Mouse (Mus musculus): ENCODE measurements around the gene Zfp664. TPM values are rescaled to one million over a fixed set of nuclear protein-coding genes. Genes with fewer than 3 reads are reported as not detected.
A peak's percentile ranks its signal among the peaks of the same experiment; 100 is the strongest.

Gene Zfp664
- polyA plus RNA-seq, 1 experiment = 63.2 TPM

GRCm38 (mm10) chr5:124888661-124889060, 26.2 kb downstream of the Zfp664 start:
- TF ChIP-seq CTCF (IDR thresholded peaks at IDR 0.05; ENCODE audit: extremely low read depth, insufficient read depth, low read length) (no peak), POLR2A (IDR thresholded peaks at IDR 0.05; ENCODE audit: extremely low read depth, insufficient read depth, low read length) (no peak)
- Histone ChIP-seq H3K4me1 (ENCODE audit: control insufficient read depth, insufficient read depth, low read length) (peaks cover 4% of the 10 kb centered on the region; the same call in 1 of the 2 replicates), H3K4me3 (ENCODE audit: insufficient read depth, low read length) (no peak overlapping the region), H3K27ac (ENCODE audit: insufficient read depth, low read length) (no peak overlapping the region)

DNA sequence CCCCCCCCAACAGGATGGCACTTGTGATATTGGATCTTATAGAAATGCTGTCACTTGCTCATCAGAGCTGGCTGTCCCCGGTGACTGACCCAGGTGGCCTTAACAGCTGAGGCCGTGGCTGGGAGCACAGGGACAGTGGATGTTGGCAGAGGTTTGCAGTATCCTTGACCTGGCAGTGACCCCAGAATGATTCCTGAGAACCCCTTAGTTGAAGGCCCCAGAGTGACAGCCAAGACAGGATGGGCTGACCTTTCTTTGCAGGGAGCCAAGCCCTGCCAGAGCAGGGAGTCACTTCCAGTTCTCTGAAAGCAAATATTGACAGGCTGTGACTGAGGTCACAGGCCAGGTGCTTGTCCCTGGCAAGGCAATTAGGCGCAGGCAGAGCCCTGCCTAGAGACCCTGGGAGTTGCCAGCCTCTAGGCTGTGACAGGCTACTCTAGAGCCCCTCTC, 29.5 kb downstream of the Zfp664 start:
- Histone ChIP-seq H3K4me3 (ENCODE audit: insufficient read depth, low read length) (no peak overlapping the region), H3K27ac (ENCODE audit: insufficient read depth, low read length) (no peak overlapping the region), H3K4me1 (ENCODE audit: control insufficient read depth, insufficient read depth, low read length) (no peaks in the 10 kb centered on the region)
- no peak for TF ChIP-seq CTCF (IDR thresholded peaks at IDR 0.05; ENCODE audit: extremely low read depth, insufficient read depth, low read length)
- no peak for TF ChIP-seq POLR2A (IDR thresholded peaks at IDR 0.05; ENCODE audit: extremely low read depth, insufficient read depth, low read length)

GRCm38 (mm10) chr5:124896135-124896534, 33.6 kb downstream of the Zfp664 start:
- Histone ChIP-seq H3K4me1 (ENCODE audit: control insufficient read depth, insufficient read depth, low read length) (peaks cover 1% of the 10 kb centered on the region), H3K27ac (ENCODE audit: insufficient read depth, low read length) (no peak overlapping the region), H3K4me3 (ENCODE audit: insufficient read depth, low read length) (no peak overlapping the region)
- TF ChIP-seq POLR2A (IDR thresholded peaks at IDR 0.05; ENCODE audit: extremely low read depth, insufficient read depth, low read length) = no peak
- no peak for TF ChIP-seq CTCF (IDR thresholded peaks at IDR 0.05; ENCODE audit: extremely low read depth, insufficient read depth, low read length)

GRCm38 (mm10) chr5:124899945-124900631, 37.6 kb downstream of the Zfp664 start:
- Histone ChIP-seq H3K4me1 (ENCODE audit: control insufficient read depth, insufficient read depth, low read length) (peaks cover 3% of the 10 kb centered on the region), H3K27ac (ENCODE audit: insufficient read depth, low read length) (peak overlapping the region; percentile 39; the same call in 1 of the 2 replicates), H3K4me3 (ENCODE audit: insufficient read depth, low read length) (no peak overlapping the region)
- no peak for TF ChIP-seq POLR2A (IDR thresholded peaks at IDR 0.05; ENCODE audit: extremely low read depth, insufficient read depth, low read length)
- TF ChIP-seq CTCF (IDR thresholded peaks at IDR 0.05; ENCODE audit: extremely low read depth, insufficient read depth, low read length) = peak; percentile 97

DNA sequence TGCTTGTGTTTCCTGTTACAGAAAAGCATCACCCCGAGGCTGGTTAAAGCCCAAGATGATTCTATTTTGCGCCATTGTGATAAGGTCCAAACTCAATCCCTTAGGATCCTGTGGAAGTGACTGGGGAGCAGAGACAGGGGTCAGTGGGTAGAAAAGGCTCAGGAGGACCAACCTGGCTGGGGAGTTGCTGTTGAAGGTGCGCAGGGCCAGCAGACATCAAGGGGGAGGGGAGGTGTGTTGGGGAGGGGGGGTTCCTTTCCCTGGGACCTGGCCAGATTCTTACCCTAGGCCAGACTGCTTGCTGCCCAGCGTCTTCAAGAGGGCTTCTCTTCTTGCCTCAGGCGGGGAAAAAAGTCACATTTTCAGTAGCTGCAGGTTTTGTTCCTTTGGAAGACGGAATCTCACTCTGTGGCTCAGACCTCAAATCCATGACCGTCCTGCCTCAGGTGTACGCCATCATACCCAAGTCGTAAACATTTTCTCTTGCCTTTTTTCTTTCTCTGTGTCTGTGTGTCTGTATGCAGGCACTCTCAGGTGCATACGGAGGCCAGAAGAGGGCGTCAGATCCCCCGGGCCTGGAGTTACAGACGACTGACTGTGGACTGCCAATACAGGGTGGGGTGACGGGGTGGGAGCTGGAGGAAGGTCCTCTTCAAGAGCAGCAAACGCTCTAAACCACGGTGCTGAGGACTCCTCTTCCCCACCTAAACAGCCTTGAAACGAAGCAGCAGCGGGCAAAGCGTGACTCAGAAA, 38.4 kb downstream of the Zfp664 start:
- Histone ChIP-seq H3K4me1 (ENCODE audit: control insufficient read depth, insufficient read depth, low read length) (peaks cover 3% of the 10 kb centered on the region), H3K4me3 (ENCODE audit: insufficient read depth, low read length) (no peak overlapping the region), H3K27ac (ENCODE audit: insufficient read depth, low read length) (no peak overlapping the region)
- TF ChIP-seq CTCF (IDR thresholded peaks at IDR 0.05; ENCODE audit: extremely low read depth, insufficient read depth, low read length) (no peak), POLR2A (IDR thresholded peaks at IDR 0.05; ENCODE audit: extremely low read depth, insufficient read depth, low read length) (no peak)

DNA sequence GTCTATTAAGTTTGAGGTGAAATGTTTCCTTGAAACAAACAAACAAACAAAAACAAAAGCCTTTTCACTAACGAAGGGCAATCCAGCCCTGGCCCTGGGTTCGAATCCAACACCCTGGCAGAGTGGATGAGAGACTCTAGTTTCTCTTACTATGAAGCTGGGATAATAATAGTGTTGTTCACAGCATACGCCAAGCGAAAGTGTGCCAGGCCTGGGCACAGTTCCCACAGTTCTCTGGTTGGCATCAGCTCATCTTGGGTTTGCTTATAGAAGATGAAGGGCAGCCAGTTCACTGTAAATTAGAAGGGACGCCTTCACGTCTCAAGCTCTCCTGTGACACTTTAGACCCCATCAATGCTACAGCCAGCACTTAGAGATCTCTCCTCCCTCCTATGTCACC, 39.2 kb downstream of the Zfp664 start:
- Histone ChIP-seq H3K27ac (ENCODE audit: insufficient read depth, low read length) (no peak overlapping the region), H3K4me1 (ENCODE audit: control insufficient read depth, insufficient read depth, low read length) (peaks cover 3% of the 10 kb centered on the region), H3K4me3 (ENCODE audit: insufficient read depth, low read length) (no peak overlapping the region)
- no peak for TF ChIP-seq POLR2A (IDR thresholded peaks at IDR 0.05; ENCODE audit: extremely low read depth, insufficient read depth, low read length)
- TF ChIP-seq CTCF (IDR thresholded peaks at IDR 0.05; ENCODE audit: extremely low read depth, insufficient read depth, low read length) = no peak

GRCm38 (mm10) chr5:124902195-124902594, 39.7 kb downstream of the Zfp664 start:
- no peak overlapping the region for H3K27ac ChIP-seq (ENCODE audit: insufficient read depth, low read length)
- TF ChIP-seq CTCF (IDR thresholded peaks at IDR 0.05; ENCODE audit: extremely low read depth, insufficient read depth, low read length) (no peak), POLR2A (IDR thresholded peaks at IDR 0.05; ENCODE audit: extremely low read depth, insufficient read depth, low read length) (no peak)
- H3K4me3 ChIP-seq (ENCODE audit: insufficient read depth, low read length) = no peak overlapping the region
- peaks cover 3% of the 10 kb centered on the region for H3K4me1 ChIP-seq (ENCODE audit: control insufficient read depth, insufficient read depth, low read length)

DNA sequence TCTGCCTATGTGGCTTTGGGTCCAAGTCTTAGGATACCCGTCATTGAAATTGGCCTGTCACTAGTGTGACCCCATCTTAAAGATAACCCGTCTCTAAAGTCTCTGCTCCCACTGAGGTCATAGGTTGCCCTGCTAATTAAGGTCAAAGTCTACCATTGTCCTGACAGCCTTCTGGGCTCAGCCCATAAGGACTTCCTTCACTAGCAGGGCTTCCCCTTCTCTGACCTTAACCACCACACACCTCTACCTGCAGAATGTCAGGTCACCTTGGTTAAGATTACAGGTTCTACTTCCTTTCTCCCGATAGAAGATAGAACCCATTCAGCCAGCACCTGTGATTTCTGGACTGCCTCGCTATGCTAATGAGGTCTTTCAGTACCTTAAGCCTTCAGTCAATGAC, 41.4 kb downstream of the Zfp664 start:
- peaks cover 3% of the 10 kb centered on the region for H3K4me1 ChIP-seq (ENCODE audit: control insufficient read depth, insufficient read depth, low read length)
- no peak for TF ChIP-seq POLR2A (IDR thresholded peaks at IDR 0.05; ENCODE audit: extremely low read depth, insufficient read depth, low read length)
- no peak for TF ChIP-seq CTCF (IDR thresholded peaks at IDR 0.05; ENCODE audit: extremely low read depth, insufficient read depth, low read length)
- no peak overlapping the region for H3K4me3 ChIP-seq (ENCODE audit: insufficient read depth, low read length)
- no peak overlapping the region for H3K27ac ChIP-seq (ENCODE audit: insufficient read depth, low read length)

GRCm38 (mm10) chr5:124906890-124907289, 44.4 kb downstream of the Zfp664 start:
- peaks cover under 1% of the 10 kb centered on the region; the same call in 1 of the 2 replicates for H3K4me1 ChIP-seq (ENCODE audit: control insufficient read depth, insufficient read depth, low read length)
- no peak overlapping the region for H3K27ac ChIP-seq (ENCODE audit: insufficient read depth, low read length)
- TF ChIP-seq POLR2A (IDR thresholded peaks at IDR 0.05; ENCODE audit: extremely low read depth, insufficient read depth, low read length) (no peak), CTCF (IDR thresholded peaks at IDR 0.05; ENCODE audit: extremely low read depth, insufficient read depth, low read length) (no peak)
- no peak overlapping the region for H3K4me3 ChIP-seq (ENCODE audit: insufficient read depth, low read length)

GRCm38 (mm10) chr5:124908860-124909259, 46.4 kb downstream of the Zfp664 start:
- no peak overlapping the region for H3K27ac ChIP-seq (ENCODE audit: insufficient read depth, low read length)
- no peak overlapping the region for H3K4me3 ChIP-seq (ENCODE audit: insufficient read depth, low read length)
- no peaks in the 10 kb centered on the region for H3K4me1 ChIP-seq (ENCODE audit: control insufficient read depth, insufficient read depth, low read length)
- TF ChIP-seq POLR2A (IDR thresholded peaks at IDR 0.05; ENCODE audit: extremely low read depth, insufficient read depth, low read length) (no peak), CTCF (IDR thresholded peaks at IDR 0.05; ENCODE audit: extremely low read depth, insufficient read depth, low read length) (peak; percentile 98)
